Mouse (Mus musculus) embryonic facial prominence, embryonic 14.5 days (tissue): Measurements from ENCODE around the gene Ablim2. TPM values are rescaled to one million over a fixed set of nuclear protein-coding genes. Genes with fewer than 3 reads are reported as not detected.

Experiments used
- ATAC-seq: fragments of 200-750 bp; cut with Nextera tagmentation; 2 replicates; pipeline ENCODE4 v1.8.0; 2017; ENCODE audit warnings: low read depth, moderate number of reproducible peaks, moderate TSS enrichment
- DNase-seq: peaks from one replicate; pipeline ENCODE4 v3.0.0-alpha.2; 2015; ENCODE audit warnings: low spot score
- H3K27ac ChIP-seq: fragments of 300-500 bp; sonication (generic); replicated peaks from 2 replicates; pipeline ENCODE4 v1.5.1; 2014; ENCODE audit warnings: low read depth, mild to moderate bottlenecking, low read length, moderate library complexity
- H3K27me3 ChIP-seq: fragments of 300-500 bp; sonication (generic); replicated peaks from 2 replicates; pipeline ENCODE4 v1.6.1; 2014; ENCODE audit warnings: low read length; ENCODE audit not compliant: control insufficient read depth, insufficient read depth
- H3K36me3 ChIP-seq: fragments of 300-500 bp; sonication (generic); 2 replicates; pipeline ENCODE4 v1.6.1; 2014; ENCODE audit warnings: low read length, mixed read lengths; ENCODE audit not compliant: control insufficient read depth, insufficient read depth
- H3K4me1 ChIP-seq: fragments of 300-500 bp; sonication (generic); 2 replicates; pipeline ENCODE4 v1.6.1; 2014; ENCODE audit warnings: antibody characterized with exemption, low read length; ENCODE audit not compliant: control insufficient read depth, insufficient read depth
- H3K4me2 ChIP-seq: fragments of 300-500 bp; sonication (generic); 2 replicates; pipeline ENCODE4 v1.6.1; 2014; ENCODE audit warnings: low read depth, mild to moderate bottlenecking, low read length, moderate library complexity, mixed read lengths
- H3K4me3 ChIP-seq: fragments of 300-500 bp; sonication (generic); 2 replicates; pipeline ENCODE4 v1.5.1; 2014; ENCODE audit warnings: low read depth, mild to moderate bottlenecking, low read length
- H3K9ac ChIP-seq: fragments of 300-500 bp; sonication (generic); 2 replicates; pipeline ENCODE4 v1.6.1; 2014; ENCODE audit warnings: low read depth, mild to moderate bottlenecking, low read length, moderate library complexity, mixed read lengths
- H3K9me3 ChIP-seq: fragments of 300-500 bp; sonication (generic); 2 replicates; pipeline ENCODE4 v1.6.1; 2016; ENCODE audit warnings: low read length; ENCODE audit not compliant: control insufficient read depth
- WGBS: fragments of 180-500 bp; shearing (Covaris S2); extraction: QIAGEN DNeasy Blood & Tissue Kit; methylation state at CpG from one replicate; pipeline ENCODE4 v1.1.7; 2014; 5-methylcytosine and 5-hydroxymethylcytosine counted together
- polyA plus RNA-seq: library from polyadenylated mRNA; unstranded; fragments of >200 nt; fragmentation: Nextera tagmentation; extraction: Ambion mirVana; gene quantifications from 2 replicates; pipeline ENCODE4 v1.2.1, GENCODE M21; 2014

The Ablim2 gene
- polyA plus RNA-seq, 1 experiment from 2014 or later = 5.4 TPM

- Histone ChIP-seq H3K4me3 (no peak overlapping the region), H3K27ac (no peak overlapping the region), H3K9me3 (no peaks in the 10 kb centered on the region), H3K4me2 (no peak overlapping the region), H3K4me1 (no peaks in the 10 kb centered on the region), H3K36me3 (no peaks in the 10 kb centered on the region), H3K27me3 (no peaks in the 10 kb centered on the region), H3K9ac (no peak overlapping the region)
- DNase-seq (no peak), ATAC-seq (no peak)
- 92% methylated on average over 1 of the region's 1 CpGs for WGBS
These were observed 37.8 kb upstream of the Ablim2 start for GRCm38 (mm10) chr5:35719880-35720279.

GRCm38 (mm10) chr5:35721933-35722332 lies 35.7 kb upstream of the Ablim2 start:
- no peaks in the 10 kb centered on the region for H3K4me1 ChIP-seq
- no peak overlapping the region for H3K9ac ChIP-seq
- H3K36me3 ChIP-seq = no peaks in the 10 kb centered on the region
- H3K27me3 ChIP-seq = no peaks in the 10 kb centered on the region
- DNase-seq (no peak), ATAC-seq (no peak)
- H3K4me3 ChIP-seq = no peak overlapping the region
- no peak overlapping the region for H3K4me2 ChIP-seq
- no peak overlapping the region for H3K27ac ChIP-seq
- 97% methylated on average over 2 of the region's 2 CpGs for WGBS
- no peaks in the 10 kb centered on the region for H3K9me3 ChIP-seq

- no peak overlapping the region for H3K4me2 ChIP-seq
- H3K27me3 ChIP-seq = no peaks in the 10 kb centered on the region
- H3K4me3 ChIP-seq = no peak overlapping the region
- no peak overlapping the region for H3K9ac ChIP-seq
- no peak for ATAC-seq
- no peaks in the 10 kb centered on the region for H3K36me3 ChIP-seq
- H3K27ac ChIP-seq = no peak overlapping the region
- DNase-seq = no peak
- H3K4me1 ChIP-seq = no peaks in the 10 kb centered on the region
- WGBS = 69% methylated on average over 2 of the region's 2 CpGs
- H3K9me3 ChIP-seq = no peaks in the 10 kb centered on the region
These were observed 35.0 kb upstream of the Ablim2 start for GRCm38 (mm10) chr5:35722654-35723053.

GRCm38 (mm10) chr5:35723900-35724299 lies 33.8 kb upstream of the Ablim2 start:
- H3K4me2 ChIP-seq = no peak overlapping the region
- no peaks in the 10 kb centered on the region for H3K4me1 ChIP-seq
- no peaks in the 10 kb centered on the region for H3K27me3 ChIP-seq
- H3K4me3 ChIP-seq = no peak overlapping the region
- 66% methylated on average over 5 of the region's 5 CpGs for WGBS
- ATAC-seq (no peak), DNase-seq (no peak)
- H3K9ac ChIP-seq = no peak overlapping the region
- H3K36me3 ChIP-seq = no peaks in the 10 kb centered on the region
- no peak overlapping the region for H3K27ac ChIP-seq
- no peaks in the 10 kb centered on the region for H3K9me3 ChIP-seq

- Histone ChIP-seq H3K9me3 (no peaks in the 10 kb centered on the region), H3K36me3 (no peaks in the 10 kb centered on the region), H3K9ac (no peak overlapping the region), H3K4me2 (no peak overlapping the region), H3K27ac (no peak overlapping the region), H3K4me1 (no peaks in the 10 kb centered on the region), H3K27me3 (no peaks in the 10 kb centered on the region), H3K4me3 (no peak overlapping the region)
- 78% methylated on average over 3 of the region's 3 CpGs for WGBS
- ATAC-seq (no peak), DNase-seq (no peak)
These were observed 31.8 kb upstream of the Ablim2 start for GRCm38 (mm10) chr5:35725840-35726239.

GRCm38 (mm10) chr5:35727447-35727846 lies 30.2 kb upstream of the Ablim2 start:
- no peak for ATAC-seq
- WGBS = 77% methylated on average over 5 of the region's 5 CpGs

GRCm38 (mm10) chr5:35728344-35728956 lies 29.2 kb upstream of the Ablim2 start:
- no peaks in the 10 kb centered on the region for H3K9me3 ChIP-seq
- no peaks in the 10 kb centered on the region for H3K36me3 ChIP-seq
- no peaks in the 10 kb centered on the region for H3K27me3 ChIP-seq
- H3K4me3 ChIP-seq = peak overlapping the region; percentile 3; the same call in 1 of the 2 replicates
- ATAC-seq = no peak
- H3K4me1 ChIP-seq = no peaks in the 10 kb centered on the region
- H3K27ac ChIP-seq = no peak overlapping the region
- DNase-seq = no peak
- peak overlapping the region; percentile 10; the same call in 1 of the 2 replicates for H3K4me2 ChIP-seq
- 81% methylated on average over 12 of the region's 12 CpGs for WGBS
- H3K9ac ChIP-seq = no peak overlapping the region

More at GRCm38 (mm10) chr5:35727447-35727846, 30.2 kb upstream of the Ablim2 start:
- Histone ChIP-seq H3K4me3 (no peak overlapping the region), H3K4me2 (no peak overlapping the region), H3K27ac (no peak overlapping the region), H3K27me3 (no peaks in the 10 kb centered on the region), H3K4me1 (no peaks in the 10 kb centered on the region), H3K9ac (no peak overlapping the region), H3K36me3 (no peaks in the 10 kb centered on the region), H3K9me3 (no peaks in the 10 kb centered on the region)
- DNase-seq = no peak

- WGBS = 39% methylated on average over 10 of the region's 11 CpGs
- peak overlapping the region; percentile 10; the same call in 1 of the 2 replicates for H3K4me2 ChIP-seq
These were observed 28.7 kb upstream of the Ablim2 start for GRCm38 (mm10) chr5:35728957-35729460.

GRCm38 (mm10) chr5:35729844-35730243 lies 27.8 kb upstream of the Ablim2 start:
- Histone ChIP-seq H3K9me3 (no peaks in the 10 kb centered on the region), H3K27me3 (no peaks in the 10 kb centered on the region; the same call in 1 of the 2 replicates), H3K4me3 (no peak overlapping the region), H3K9ac (no peak overlapping the region), H3K27ac (no peak overlapping the region; the same call in 1 of the 2 replicates), H3K36me3 (no peaks in the 10 kb centered on the region), H3K4me1 (no peaks in the 10 kb centered on the region), H3K4me2 (no peak overlapping the region)
- DNase-seq = peak; percentile 55
- 74% methylated on average over 3 of the region's 3 CpGs for WGBS
- 0 out of 2 replicates have a peak, but pooled peaks have one; percentile 39 for ATAC-seq

More at GRCm38 (mm10) chr5:35728957-35729460, 28.7 kb upstream of the Ablim2 start:
- Histone ChIP-seq H3K9me3 (no peaks in the 10 kb centered on the region), H3K9ac (no peak overlapping the region), H3K27ac (peak overlapping the region; percentile 31), H3K4me3 (peak overlapping the region; percentile 3; the same call in 1 of the 2 replicates), H3K27me3 (no peaks in the 10 kb centered on the region), H3K4me1 (no peaks in the 10 kb centered on the region), H3K36me3 (no peaks in the 10 kb centered on the region)
- peak; percentile 68; the same call in 1 of the 2 replicates for ATAC-seq
- DNase-seq = peak; percentile 55
